Mouse (Mus musculus) splenic B cell, adult 2 months (primary cell): ENCODE results near the gene Adamtsl3.

Experiments
- DNase-seq: peaks from one replicate; pipeline ENCODE4 v3.0.0-alpha.2; 2011; ENCODE audit warnings: low read depth, low spot score
- H3K27me3 ChIP-seq: 2 replicates; pipeline ENCODE4 v1.6.1; 2012; ENCODE audit warnings: mild to moderate bottlenecking, low read length, moderate library complexity, mixed read lengths; ENCODE audit not compliant: control insufficient read depth, poor library complexity, insufficient read depth, severe bottlenecking
- H3K36me3 ChIP-seq: 2 replicates; pipeline ENCODE4 v1.6.1; 2012; ENCODE audit warnings: mild to moderate bottlenecking, low read length, moderate library complexity, mixed read lengths; ENCODE audit not compliant: control insufficient read depth, poor library complexity, insufficient read depth, severe bottlenecking

Adamtsl3 gene

DNA sequence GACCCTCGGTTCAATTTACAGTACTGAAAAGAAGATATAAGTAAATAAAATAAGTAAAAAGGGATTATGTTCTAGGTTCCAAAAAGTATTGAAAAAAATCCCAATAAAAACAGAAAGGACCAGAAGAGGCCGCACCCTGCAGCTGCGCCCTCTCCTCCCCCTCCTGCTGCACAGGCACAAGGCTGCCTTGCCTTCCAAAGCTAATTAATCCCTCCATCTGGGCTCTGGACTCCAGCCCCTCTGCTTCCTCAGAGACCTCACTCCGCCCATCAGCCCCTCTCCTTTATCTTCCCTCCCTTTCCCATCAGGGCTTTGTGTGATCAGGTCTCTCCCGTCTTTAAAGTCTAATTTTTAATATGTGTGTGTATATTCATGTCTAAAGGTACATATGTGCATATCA, 149.3 kb downstream of the Adamtsl3 start:
- H3K27me3 ChIP-seq = no peaks in the 10 kb centered on the region
- no peaks in the 10 kb centered on the region for H3K36me3 ChIP-seq
- DNase-seq = no peak

DNA sequence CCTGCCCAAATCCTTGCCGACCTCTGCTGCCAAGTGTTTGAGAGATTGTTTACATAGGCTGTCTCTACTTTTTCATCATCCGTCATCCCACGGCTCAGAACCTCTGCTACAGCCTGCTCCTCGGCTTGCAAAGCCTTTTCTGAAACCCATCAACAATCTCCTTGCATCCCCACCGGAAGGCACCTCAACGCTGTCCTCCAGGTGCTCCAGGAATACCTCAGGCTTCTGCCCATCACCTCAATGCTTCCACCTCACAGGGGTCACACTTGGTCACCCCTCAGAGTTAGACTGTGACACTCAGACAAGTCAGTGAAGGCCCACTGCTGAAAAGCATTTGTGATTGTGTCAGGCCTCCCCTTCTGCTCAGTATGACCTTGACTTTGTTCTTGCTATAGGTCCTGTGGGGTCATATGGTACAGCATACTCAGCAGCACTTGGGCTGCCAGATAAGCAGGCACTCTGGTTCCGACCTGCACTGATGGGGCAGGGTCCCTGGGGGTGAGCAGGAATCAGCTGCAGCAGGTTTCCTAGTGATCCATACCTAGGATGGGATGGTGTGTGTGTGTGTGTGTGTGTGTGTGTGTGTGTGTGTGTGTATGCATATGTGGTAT, 150.0 kb downstream of the Adamtsl3 start:
- DNase-seq = no peak

DNA sequence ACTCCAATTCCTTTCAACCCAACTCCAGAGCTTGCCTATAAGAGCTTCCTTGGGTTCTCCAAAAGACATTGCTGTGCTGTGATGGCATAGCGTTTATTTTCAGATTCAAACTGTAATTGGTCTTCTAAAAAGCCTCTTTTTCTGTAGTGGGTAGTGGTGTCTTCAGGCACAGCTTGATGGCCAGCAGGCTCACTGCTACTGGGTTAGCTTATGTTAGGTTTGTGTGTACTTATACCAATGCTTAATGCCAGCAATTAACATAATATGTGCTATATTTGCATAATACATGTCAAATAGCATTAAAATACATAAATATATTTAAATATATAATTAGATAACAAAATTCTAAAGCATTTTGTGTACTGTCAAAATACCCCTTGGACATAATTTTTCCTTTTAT, 155.5 kb downstream of the Adamtsl3 start:
- Histone ChIP-seq H3K27me3 (no peaks in the 10 kb centered on the region), H3K36me3 (no peaks in the 10 kb centered on the region)
- no peak for DNase-seq

More for the DNA sequence above, 150.0 kb downstream of the Adamtsl3 start:
- Histone ChIP-seq H3K27me3 (no peaks in the 10 kb centered on the region), H3K36me3 (no peaks in the 10 kb centered on the region)

DNA sequence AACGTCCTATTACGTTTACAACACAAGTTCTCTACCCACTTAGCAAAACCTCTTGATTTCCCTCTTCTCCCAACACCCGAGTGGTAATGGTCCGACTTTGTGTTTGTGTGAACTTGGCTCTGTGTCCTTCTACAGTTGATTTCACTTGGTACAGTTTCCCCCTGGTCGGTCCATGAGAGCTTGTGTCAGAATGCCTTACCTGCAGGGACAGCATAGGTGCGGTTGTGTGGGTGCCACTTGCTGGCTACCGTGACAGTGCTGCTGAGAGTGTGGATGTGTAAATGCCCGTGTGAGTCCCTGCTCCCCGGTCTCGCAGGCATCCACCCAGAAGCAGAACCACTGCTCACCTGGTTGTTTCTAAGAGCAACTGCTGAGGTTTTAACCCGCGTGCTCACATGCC, 157.4 kb downstream of the Adamtsl3 start:
- Histone ChIP-seq H3K36me3 (no peaks in the 10 kb centered on the region), H3K27me3 (no peaks in the 10 kb centered on the region)
- DNase-seq = no peak

DNA sequence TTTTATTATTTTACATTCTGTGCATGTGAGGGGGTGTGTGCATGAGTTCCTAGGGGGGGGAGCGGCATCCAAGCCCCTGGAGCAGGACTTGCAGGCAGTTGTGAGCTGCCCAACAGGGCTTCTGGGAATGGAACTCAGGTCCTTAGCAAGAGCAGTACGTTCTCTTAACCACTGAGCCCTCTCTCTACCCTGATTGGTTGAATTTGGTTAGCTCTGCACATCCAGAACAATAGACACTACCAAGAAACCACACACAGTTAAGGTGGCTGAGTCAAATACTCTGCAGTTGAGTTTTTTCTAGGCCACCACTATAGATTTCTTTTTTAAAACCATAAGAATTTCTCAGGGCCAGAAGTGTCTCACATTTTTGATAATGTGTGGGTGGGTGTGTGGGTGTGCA, 158.7 kb downstream of the Adamtsl3 start:
- H3K27me3 ChIP-seq = no peaks in the 10 kb centered on the region

DNA sequence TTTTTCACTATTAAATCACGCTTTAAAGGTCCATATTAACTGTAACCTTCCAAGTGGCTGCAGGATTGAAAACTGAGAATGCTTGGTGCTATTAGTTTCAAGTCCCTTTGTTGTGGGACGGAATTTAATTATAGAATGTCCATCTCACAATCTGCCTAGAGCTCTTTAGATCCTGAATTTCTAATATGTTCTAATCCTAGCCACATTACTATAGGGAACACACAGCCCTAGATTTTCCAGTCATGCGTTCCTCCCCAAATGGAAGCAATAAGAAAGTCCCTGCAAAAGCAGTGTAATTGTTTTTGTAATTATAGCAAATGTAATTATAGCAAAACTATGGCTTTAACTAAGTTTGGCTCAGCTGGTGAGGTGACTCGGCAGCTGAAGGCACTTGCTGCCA, 161.6 kb downstream of the Adamtsl3 start:
- no peaks in the 10 kb centered on the region for H3K27me3 ChIP-seq
- H3K36me3 ChIP-seq = no peaks in the 10 kb centered on the region
- no peak for DNase-seq

More for the DNA sequence above, 158.7 kb downstream of the Adamtsl3 start:
- H3K36me3 ChIP-seq = no peaks in the 10 kb centered on the region
- DNase-seq = no peak

DNA sequence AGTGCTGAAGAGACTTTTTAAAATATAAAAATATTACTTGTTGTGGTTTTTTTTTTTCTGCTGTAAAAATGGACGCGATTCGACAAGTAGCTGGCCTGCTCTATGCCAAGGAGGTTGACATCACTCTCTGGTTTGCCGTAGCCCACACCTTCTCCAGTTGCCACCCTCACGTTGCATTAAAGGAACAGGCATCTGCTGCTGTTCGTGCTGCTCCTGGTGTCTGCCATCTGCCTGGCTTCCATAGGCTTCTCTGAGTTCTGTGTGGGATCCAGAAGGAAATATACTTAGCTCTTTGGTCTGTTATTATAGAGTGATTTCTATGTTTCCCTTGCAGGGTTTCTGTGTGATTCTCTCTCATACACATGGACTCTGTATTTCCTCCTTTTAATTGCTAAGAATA, 165.8 kb downstream of the Adamtsl3 start:
- Histone ChIP-seq H3K27me3 (no peaks in the 10 kb centered on the region), H3K36me3 (no peaks in the 10 kb centered on the region)
- DNase-seq = no peak

DNA sequence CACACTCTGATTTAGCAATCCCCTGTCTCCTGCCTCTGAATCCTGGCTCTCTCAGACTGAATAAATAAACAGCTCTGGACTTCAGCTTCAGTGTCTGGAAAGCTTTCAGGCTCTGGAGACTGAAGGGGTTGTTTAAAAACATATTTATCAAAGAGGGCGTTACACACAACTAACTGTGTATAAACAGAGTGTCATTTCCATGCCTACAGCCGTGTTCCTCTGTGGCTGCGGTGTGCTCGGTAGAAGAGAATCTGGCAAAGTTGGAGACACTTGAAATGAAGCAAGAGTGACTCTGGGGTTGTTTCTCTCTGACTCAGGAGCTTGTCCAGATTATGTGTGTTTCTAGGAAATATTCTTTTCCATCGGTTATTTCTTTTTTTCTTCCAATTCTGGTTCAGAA, 167.0 kb downstream of the Adamtsl3 start:
- no peaks in the 10 kb centered on the region for H3K36me3 ChIP-seq
- no peak for DNase-seq
- H3K27me3 ChIP-seq = no peaks in the 10 kb centered on the region

DNA sequence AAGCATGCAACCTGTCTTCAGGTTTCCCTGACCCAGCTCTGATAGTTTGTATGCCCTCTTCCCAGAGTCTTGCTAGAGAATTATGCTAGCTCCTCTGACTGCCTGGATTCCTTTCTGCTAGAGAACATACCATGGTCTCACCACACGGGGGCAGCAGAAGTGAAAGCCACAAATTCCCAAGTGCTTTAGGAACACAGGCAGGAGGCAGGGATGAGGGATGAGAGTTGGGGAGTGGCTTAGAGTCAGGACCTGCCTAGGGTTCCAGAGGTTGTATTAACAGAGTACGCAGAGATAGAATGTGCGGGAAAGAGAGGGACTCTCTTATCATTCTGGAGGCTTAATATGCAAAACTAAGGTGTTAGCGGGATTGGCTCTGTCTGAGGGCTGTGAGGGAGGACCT, 168.6 kb downstream of the Adamtsl3 start:
- Histone ChIP-seq H3K36me3 (no peaks in the 10 kb centered on the region), H3K27me3 (no peaks in the 10 kb centered on the region)
- DNase-seq = peak; percentile 12

DNA sequence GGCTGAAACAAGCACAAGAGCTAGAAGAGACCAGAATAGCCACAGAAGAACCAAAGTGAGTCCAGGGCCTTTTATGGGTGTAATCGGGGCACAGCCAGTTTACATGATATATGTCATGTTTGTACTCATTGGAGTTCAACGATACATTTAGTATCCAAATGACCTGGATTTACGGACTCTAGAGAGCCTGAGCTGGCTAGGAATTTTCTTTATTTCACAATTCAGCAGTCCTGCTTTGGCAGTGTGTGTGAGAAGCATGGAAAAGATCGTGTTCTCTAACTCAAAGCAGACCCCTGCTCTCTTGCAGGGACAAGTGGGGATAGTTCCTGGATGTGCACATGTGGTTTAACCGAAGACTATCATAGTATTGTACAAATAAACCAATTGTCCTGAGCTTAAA, 195.1 kb downstream of the Adamtsl3 start:
- no peak for DNase-seq
- no peaks in the 10 kb centered on the region for H3K36me3 ChIP-seq
- no peaks in the 10 kb centered on the region for H3K27me3 ChIP-seq

DNA sequence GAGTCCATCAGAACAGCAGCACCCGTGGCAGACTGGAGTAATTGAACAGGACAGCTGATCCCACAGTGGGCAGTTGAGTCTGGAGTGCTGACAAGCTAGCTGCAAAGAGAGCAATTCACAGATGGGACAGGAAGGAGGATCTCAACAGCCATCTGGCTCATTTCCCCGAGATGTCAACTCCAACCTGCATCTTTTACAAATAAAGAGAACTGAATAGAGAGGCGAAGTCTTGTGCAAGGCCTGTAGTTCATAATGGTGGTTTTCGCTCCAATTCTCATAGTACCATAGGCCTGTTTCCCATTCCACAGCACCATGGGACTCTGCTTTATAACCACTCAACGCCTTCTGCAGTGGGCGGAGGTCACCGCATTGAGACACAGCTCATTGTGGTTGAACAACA, 195.9 kb downstream of the Adamtsl3 start:
- Histone ChIP-seq H3K36me3 (no peaks in the 10 kb centered on the region), H3K27me3 (no peaks in the 10 kb centered on the region)
- DNase-seq = no peak

DNA sequence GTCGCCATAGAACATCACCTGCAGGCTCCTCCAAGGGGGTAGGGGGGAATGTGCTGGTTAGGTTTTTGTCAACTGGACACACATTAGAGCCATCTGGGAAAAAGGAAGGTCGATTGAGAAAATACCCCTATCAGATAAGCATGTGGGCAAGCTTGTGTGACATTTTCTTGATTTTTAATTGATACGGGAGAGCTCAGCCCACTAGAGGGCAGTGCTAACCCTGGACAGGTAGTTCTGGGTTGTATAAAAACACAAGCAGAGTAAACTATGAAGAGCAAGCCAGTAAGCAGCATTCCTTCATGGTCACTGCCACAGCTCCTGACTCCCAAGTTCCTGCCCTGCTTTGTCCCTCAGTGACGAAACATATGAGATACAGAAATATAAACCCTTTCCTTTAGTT, 197.7 kb downstream of the Adamtsl3 start:
- Histone ChIP-seq H3K27me3 (no peaks in the 10 kb centered on the region), H3K36me3 (no peaks in the 10 kb centered on the region)
- peak; percentile 7 for DNase-seq

DNA sequence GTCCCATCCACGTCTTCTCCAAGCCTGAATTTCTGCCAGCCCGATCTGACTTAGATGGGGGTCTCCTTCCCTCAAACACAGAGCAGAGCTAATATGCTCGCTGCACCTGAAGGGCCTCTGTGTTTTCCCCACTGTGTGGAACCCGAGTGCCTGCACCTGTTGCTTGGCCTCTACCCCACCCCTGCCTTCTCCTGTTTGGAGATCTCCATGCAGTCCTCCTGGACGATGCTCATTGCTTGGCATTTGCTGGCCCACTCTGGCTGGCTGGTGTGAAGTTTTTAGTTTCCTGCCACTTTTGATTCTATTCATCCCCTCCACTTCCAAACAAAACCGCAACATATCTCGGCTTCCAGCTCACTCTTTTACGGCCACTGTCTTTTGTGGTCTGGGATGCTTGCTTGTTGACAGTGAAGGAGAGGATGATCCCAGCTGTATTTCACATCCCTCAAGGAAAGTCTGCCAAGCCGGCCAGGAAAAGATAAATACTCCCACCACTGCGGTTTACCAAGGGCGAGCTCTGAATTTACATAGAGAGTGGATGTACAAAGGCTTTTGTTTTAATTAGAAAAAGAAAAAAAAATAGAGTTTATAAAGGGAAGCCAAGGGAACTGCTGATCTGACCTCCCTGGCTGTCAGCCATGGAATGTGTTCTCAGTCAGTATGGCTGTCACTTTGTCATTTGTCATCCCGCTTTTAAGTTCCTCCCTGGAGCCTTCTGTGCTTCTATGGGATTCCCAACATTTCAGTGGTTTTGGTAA, 198.4 kb downstream of the Adamtsl3 start:
- H3K27me3 ChIP-seq = no peaks in the 10 kb centered on the region
- no peak for DNase-seq

DNA sequence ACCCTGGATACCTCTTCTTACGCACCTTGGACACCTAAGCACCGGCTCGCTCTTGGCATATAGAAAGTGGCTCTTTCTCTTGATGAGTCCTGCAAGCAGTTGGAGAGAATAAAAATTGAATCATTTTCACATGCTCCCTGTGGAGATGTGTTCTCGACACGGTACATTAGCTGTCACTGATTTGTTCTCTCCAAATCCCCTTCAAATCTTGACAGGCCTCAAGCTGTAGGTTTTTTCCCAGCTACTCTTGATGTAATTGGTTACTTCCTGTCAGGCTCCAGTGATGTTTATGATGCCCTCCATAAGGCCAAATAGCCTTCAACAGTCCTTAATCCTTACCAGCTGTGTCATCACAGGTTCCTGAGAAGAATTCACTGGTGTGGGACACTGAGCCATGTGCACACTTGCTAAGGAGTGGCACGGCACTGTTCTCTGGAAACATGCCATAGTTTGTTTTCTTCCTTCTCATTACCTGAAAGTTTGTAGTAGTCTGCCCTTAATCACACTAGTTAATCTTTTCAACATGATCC, 209.0 kb downstream of the Adamtsl3 start:
- H3K36me3 ChIP-seq = no peaks in the 10 kb centered on the region
- DNase-seq = no peak
- H3K27me3 ChIP-seq = no peaks in the 10 kb centered on the region

More for the DNA sequence above, 198.4 kb downstream of the Adamtsl3 start:
- no peaks in the 10 kb centered on the region for H3K36me3 ChIP-seq

DNA sequence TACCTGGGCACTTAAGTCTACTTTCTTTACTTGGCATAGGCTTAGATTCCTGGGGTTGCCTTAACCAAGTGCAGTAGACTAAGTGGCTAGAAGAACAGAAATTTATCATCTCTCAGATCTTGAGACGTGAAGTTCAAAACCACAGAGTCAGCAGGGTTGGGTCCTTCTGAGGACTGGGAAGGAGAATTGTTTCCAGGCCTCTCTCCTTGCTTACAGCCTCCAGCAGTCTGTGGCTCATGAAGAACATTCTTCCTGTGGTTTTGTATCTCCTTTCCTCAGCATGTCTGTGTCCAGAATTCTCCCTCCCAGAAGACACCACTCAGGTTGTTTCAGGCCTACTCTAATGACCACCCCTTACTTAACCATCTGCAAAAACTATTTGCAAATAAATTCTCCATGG, 216.5 kb downstream of the Adamtsl3 start:
- DNase-seq = no peak
- H3K27me3 ChIP-seq = no peaks in the 10 kb centered on the region
- H3K36me3 ChIP-seq = no peaks in the 10 kb centered on the region
